Mouse (Mus musculus) midbrain, embryonic 13.5 days (tissue): ENCODE measurements around the gene Gan. TPM values are rescaled to one million over a fixed set of nuclear protein-coding genes. Genes with fewer than 3 reads are reported as not detected.
A peak's percentile ranks its signal among the peaks of the same experiment; 100 is the strongest.

Experiments
- ATAC-seq: fragments of 200-750 bp; cut with Nextera tagmentation; 2 replicates; pipeline ENCODE4 v1.8.0; 2017; ENCODE audit warnings: mild to moderate bottlenecking, moderate TSS enrichment, moderate library complexity
- H3K27ac ChIP-seq: fragments of 300-500 bp; sonication (generic); 2 replicates; pipeline ENCODE4 v1.5.1; 2015; ENCODE audit warnings: inconsistent platforms, mild to moderate bottlenecking, moderate library complexity
- H3K27me3 ChIP-seq: fragments of 300-500 bp; sonication (generic); 2 replicates; pipeline ENCODE4 v1.6.1; 2015; ENCODE audit warnings: mild to moderate bottlenecking, inconsistent platforms
- H3K36me3 ChIP-seq: fragments of 300-500 bp; sonication (generic); 2 replicates; pipeline ENCODE4 v1.6.1; 2015; ENCODE audit warnings: mild to moderate bottlenecking, inconsistent platforms
- H3K4me1 ChIP-seq: fragments of 300-500 bp; sonication (generic); replicated peaks from 2 replicates; pipeline ENCODE4 v1.6.1; 2015; ENCODE audit warnings: inconsistent platforms
- H3K4me2 ChIP-seq: fragments of 300-500 bp; sonication (generic); replicated peaks from 2 replicates; pipeline ENCODE4 v1.6.1; 2015; ENCODE audit warnings: moderate library complexity, mild to moderate bottlenecking, inconsistent platforms
- H3K4me3 ChIP-seq: fragments of 300-500 bp; sonication (generic); replicated peaks from 2 replicates; pipeline ENCODE4 v1.5.1; 2015; ENCODE audit warnings: mild to moderate bottlenecking, inconsistent platforms
- H3K9ac ChIP-seq: fragments of 300-500 bp; sonication (generic); replicated peaks from 2 replicates; pipeline ENCODE4 v1.6.1; 2015; ENCODE audit warnings: mild to moderate bottlenecking, inconsistent platforms
- H3K9me3 ChIP-seq: fragments of 300-500 bp; sonication (generic); 2 replicates; pipeline ENCODE4 v1.6.1; 2016; ENCODE audit warnings: mild to moderate bottlenecking, inconsistent platforms
- WGBS: fragments of 180-500 bp; shearing (Covaris S2); methylation state at CpG from one replicate; pipeline ENCODE4 v1.1.7; 2015; 5-methylcytosine and 5-hydroxymethylcytosine counted together
- polyA plus RNA-seq: library from polyadenylated mRNA; unstranded; fragments of >200 nt; fragmentation: Nextera tagmentation; extraction: Ambion mirVana; gene quantifications from 2 replicates; pipeline ENCODE4 v1.2.1, GENCODE M21; 2015

Gene Gan
- polyA plus RNA-seq, 1 experiment from 2014 or later, result 3.0 TPM

- WGBS, result 81% methylated on average over 6 of the region's 6 CpGs
- Histone ChIP-seq H3K27me3 (no peaks in the 10 kb centered on the region), H3K9ac (no peak overlapping the region), H3K27ac (no peak overlapping the region), H3K4me1 (no peaks in the 10 kb centered on the region), H3K4me3 (no peak overlapping the region), H3K4me2 (no peak overlapping the region), H3K36me3 (no peaks in the 10 kb centered on the region), H3K9me3 (no peaks in the 10 kb centered on the region)
- ATAC-seq, result no peak
Measured at GRCm38 (mm10) chr8:117242286-117242685, 84.4 kb downstream of the Gan start.

- Histone ChIP-seq H3K27ac (no peak overlapping the region), H3K9me3 (no peaks in the 10 kb centered on the region), H3K4me1 (no peaks in the 10 kb centered on the region), H3K27me3 (no peaks in the 10 kb centered on the region), H3K9ac (no peak overlapping the region), H3K4me2 (no peak overlapping the region), H3K36me3 (no peaks in the 10 kb centered on the region), H3K4me3 (no peak overlapping the region)
- whole genome bisulfite sequencing, result 43% methylated on average over 6 of the region's 6 CpGs
- ATAC-seq, result no peak
Measured at GRCm38 (mm10) chr8:117244601-117245000, 86.7 kb downstream of the Gan start.

GRCm38 (mm10) chr8:117248341-117248740 lies 90.4 kb downstream of the Gan start:
- H3K4me2 ChIP-seq, result no peak overlapping the region
- no peaks in the 10 kb centered on the region for H3K36me3 ChIP-seq
- no peaks in the 10 kb centered on the region for H3K4me1 ChIP-seq
- ATAC-seq, result no peak
- H3K27me3 ChIP-seq, result no peaks in the 10 kb centered on the region
- H3K27ac ChIP-seq, result no peak overlapping the region
- no peak overlapping the region for H3K9ac ChIP-seq
- WGBS, result 92% methylated on average over 11 of the region's 11 CpGs
- no peak overlapping the region for H3K4me3 ChIP-seq
- no peaks in the 10 kb centered on the region for H3K9me3 ChIP-seq

- no peak for ATAC-seq
- Histone ChIP-seq H3K9ac (no peak overlapping the region), H3K4me3 (no peak overlapping the region), H3K4me1 (0 out of 2 replicates have a peak, but pooled peaks cover 3% of the 10 kb centered on the region), H3K27ac (no peak overlapping the region), H3K4me2 (no peak overlapping the region), H3K27me3 (no peaks in the 10 kb centered on the region), H3K9me3 (no peaks in the 10 kb centered on the region), H3K36me3 (no peaks in the 10 kb centered on the region)
- WGBS, result 32% methylated on average over 7 of the region's 7 CpGs
Measured at GRCm38 (mm10) chr8:117251086-117251681, 93.2 kb downstream of the Gan start.

- H3K36me3 ChIP-seq, result no peaks in the 10 kb centered on the region
- no peak for ATAC-seq
- no peak overlapping the region for H3K27ac ChIP-seq
- 94% methylated on average over 8 of the region's 8 CpGs for WGBS
- no peaks in the 10 kb centered on the region for H3K9me3 ChIP-seq
- no peaks in the 10 kb centered on the region for H3K27me3 ChIP-seq
- H3K9ac ChIP-seq, result no peak overlapping the region
- H3K4me3 ChIP-seq, result no peak overlapping the region
- 0 out of 2 replicates have a peak, but pooled peaks cover 3% of the 10 kb centered on the region for H3K4me1 ChIP-seq
- no peak overlapping the region for H3K4me2 ChIP-seq
Measured at GRCm38 (mm10) chr8:117252650-117253049, 94.7 kb downstream of the Gan start.

GRCm38 (mm10) chr8:117253390-117254269 lies 95.7 kb downstream of the Gan start:
- WGBS, result 91% methylated on average over 17 of the region's 17 CpGs
- Histone ChIP-seq H3K27me3 (no peaks in the 10 kb centered on the region), H3K9ac (no peak overlapping the region), H3K36me3 (no peaks in the 10 kb centered on the region), H3K4me1 (peaks cover 7% of the 10 kb centered on the region), H3K9me3 (no peaks in the 10 kb centered on the region), H3K4me3 (no peak overlapping the region), H3K27ac (no peak overlapping the region), H3K4me2 (no peak overlapping the region)
- no peak for ATAC-seq

GRCm38 (mm10) chr8:117254496-117254895 lies 96.6 kb downstream of the Gan start:
- Histone ChIP-seq H3K4me1 (peaks cover 16% of the 10 kb centered on the region), H3K27ac (no peak overlapping the region), H3K9me3 (no peaks in the 10 kb centered on the region), H3K4me2 (no peak overlapping the region), H3K4me3 (no peak overlapping the region), H3K27me3 (no peaks in the 10 kb centered on the region), H3K36me3 (no peaks in the 10 kb centered on the region), H3K9ac (no peak overlapping the region)
- no peak for ATAC-seq
- WGBS, result 85% methylated on average over 6 of the region's 6 CpGs

- no peaks in the 10 kb centered on the region for H3K27me3 ChIP-seq
- WGBS, result under 1% methylated on average over 73 of the region's 92 CpGs
- peaks cover 35% of the 10 kb centered on the region for H3K4me1 ChIP-seq
- H3K9ac ChIP-seq, result peak overlapping the region; percentile 99
- H3K4me2 ChIP-seq, result peak overlapping the region; percentile 77
- no peaks in the 10 kb centered on the region for H3K9me3 ChIP-seq
- peak overlapping the region; percentile 100 for H3K4me3 ChIP-seq
- peak overlapping the region; percentile 94 for H3K27ac ChIP-seq
- no peaks in the 10 kb centered on the region for H3K36me3 ChIP-seq
- peak; percentile 83 for ATAC-seq
Measured at GRCm38 (mm10) chr8:117256292-117256938, 98.5 kb downstream of the Gan start.

GRCm38 (mm10) chr8:117257029-117257820 lies 99.3 kb downstream of the Gan start, which contains the start of gene Cmip:
TSS of gene Cmip (plus strand) at chr8:117257064.
- Histone ChIP-seq H3K4me3 (peak within 1 kb of the TSS; percentile 100), H3K4me2 (peak within 1 kb of the TSS; percentile 77), H3K27me3 (no peaks in the 10 kb centered on the region), H3K4me1 (peaks cover 43% of the 10 kb centered on the region), H3K36me3 (no peaks in the 10 kb centered on the region), H3K9me3 (no peaks in the 10 kb centered on the region), H3K9ac (peak within 1 kb of the TSS; percentile 99), H3K27ac (peak within 1 kb of the TSS; percentile 94)
- under 1% methylated on average over 64 of the region's 65 CpGs for whole genome bisulfite sequencing
- peak; percentile 34 for ATAC-seq

GRCm38 (mm10) chr8:117257821-117258575 lies 100.1 kb downstream of the Gan start:
- H3K9me3 ChIP-seq, result no peaks in the 10 kb centered on the region
- peaks cover 51% of the 10 kb centered on the region for H3K4me1 ChIP-seq
- WGBS, result 2% methylated on average over 22 of the region's 22 CpGs
- no peaks in the 10 kb centered on the region for H3K27me3 ChIP-seq
- peak; percentile 18; the same call in 1 of the 2 replicates for ATAC-seq
- H3K4me2 ChIP-seq, result peak overlapping the region; percentile 77
- H3K36me3 ChIP-seq, result no peaks in the 10 kb centered on the region
- H3K4me3 ChIP-seq, result peak overlapping the region; percentile 100
- peak overlapping the region; percentile 94 for H3K27ac ChIP-seq
- peak overlapping the region; percentile 99 for H3K9ac ChIP-seq

GRCm38 (mm10) chr8:117258576-117259040 lies 100.7 kb downstream of the Gan start:
- Histone ChIP-seq H3K4me2 (peak overlapping the region; percentile 77), H3K9ac (peak overlapping the region; percentile 99), H3K4me3 (peak overlapping the region; percentile 100), H3K27ac (peak overlapping the region; percentile 94), H3K9me3 (no peaks in the 10 kb centered on the region), H3K36me3 (no peaks in the 10 kb centered on the region), H3K27me3 (no peaks in the 10 kb centered on the region), H3K4me1 (peaks cover 57% of the 10 kb centered on the region)
- 40% methylated on average over 6 of the region's 6 CpGs for WGBS
- no peak for ATAC-seq
